In genomic region chr13:109261642-109262220, GRCm38 (mm10) we compare ENCODE assay signal across 9 mouse cellular contexts.
A peak's percentile ranks its signal among the peaks of the same experiment; 100 is the strongest.
DNase-seq lines count a peak whose midpoint lies in the region; ATAC-seq and TF ChIP-seq lines count a peak whose summit lies in the region.
"Had no signal": no experiment of that assay in that cellular context is flagged by ENCODE, and none has a peak within 500 bp of the region (broad histone marks: within the 10 kb centered on the region; RNA-seq: fewer than 3 reads in every experiment).

No protein-coding gene starts in this region.

- no peaks in the 10 kb centered on the region for H3K9me3 ChIP-seq in heart, embryonic 15.5 days (replicated peaks)
- no peaks in the 10 kb centered on the region for H3K9me3 ChIP-seq in limb, embryonic 11.5 days (ENCODE audit: control insufficient read depth, low read length)

- peak overlapping the region; percentile 59; the same call in 1 of the 2 replicates for H3K27ac ChIP-seq in heart, embryonic 15.5 days
- no peak overlapping the region for H3K27ac ChIP-seq in limb, embryonic 11.5 days (replicated peaks; ENCODE audit: low read depth, low read length)

- ATAC-seq in heart, embryonic 15.5 days (replicated peaks; ENCODE audit: insufficient number of reproducible peaks, insufficient read depth, low FRiP score, low read depth), result no peak
- ATAC-seq in common myeloid progenitor, adult 5-6 weeks (replicated peaks; ENCODE audit: low read depth, poor library complexity, severe bottlenecking), result peak; percentile 67
- no peak for ATAC-seq in limb, embryonic 11.5 days (ENCODE audit: insufficient number of reproducible peaks, low FRiP score, low TSS enrichment, low read depth)

- 23% methylated on average over 5 of the region's 5 CpGs for WGBS in heart, embryonic 15.5 days
- WGBS in limb, embryonic 11.5 days, result 31% methylated on average over 5 of the region's 5 CpGs

- no peaks in the 10 kb centered on the region for H3K27me3 ChIP-seq in heart, embryonic 15.5 days
- H3K27me3 ChIP-seq in limb, embryonic 11.5 days (ENCODE audit: control insufficient read depth, insufficient read depth, low read length), result no peaks in the 10 kb centered on the region
- H3K27me3 ChIP-seq in myocyte (ENCODE audit: control insufficient read depth, insufficient read depth, insufficient read length), result no peaks in the 10 kb centered on the region

- H3ac ChIP-seq in myocyte (ENCODE audit: control insufficient read depth, insufficient read length), result no peak overlapping the region

- H3K79me2 ChIP-seq in myocyte (ENCODE audit: control insufficient read depth, insufficient read depth), result peaks cover 61% of the 10 kb centered on the region

- no peak overlapping the region for H3K9ac ChIP-seq in heart, embryonic 15.5 days
- no peak overlapping the region for H3K9ac ChIP-seq in limb, embryonic 11.5 days (ENCODE audit: low read length)

- H3K36me3 ChIP-seq in heart, embryonic 15.5 days, result no peaks in the 10 kb centered on the region
- H3K36me3 ChIP-seq in limb, embryonic 11.5 days (ENCODE audit: control insufficient read depth, insufficient read depth, low read length), result no peaks in the 10 kb centered on the region
- no peaks in the 10 kb centered on the region for H3K36me3 ChIP-seq in myocyte (ENCODE audit: control insufficient read depth, insufficient read depth)

- no peak for TF ChIP-seq POLR2A in myocyte (IDR thresholded peaks at IDR 0.05; ENCODE audit: insufficient read length, low read depth)

- peak overlapping the region; percentile 57 for H3K4me3 ChIP-seq in heart, embryonic 15.5 days
- H3K4me3 ChIP-seq in limb, embryonic 11.5 days (ENCODE audit: low read depth, low read length), result peak overlapping the region; percentile 46
- H3K4me3 ChIP-seq in myocyte, result peak overlapping the region; percentile 89

- peak overlapping the region; percentile 90 for H3K4me2 ChIP-seq in heart, embryonic 15.5 days
- H3K4me2 ChIP-seq in limb, embryonic 11.5 days (ENCODE audit: low read depth, severe bottlenecking), result peak overlapping the region; percentile 71
- H3K4me2 ChIP-seq in myocyte (ENCODE audit: low read depth), result peak overlapping the region; percentile 98

- DNase-seq in heart, postnatal 4 days, result no peak
- no peak for DNase-seq in limb, embryonic 11.5 days (ENCODE audit: low spot score)
- no peak for DNase-seq in adrenal gland, postnatal 25 days
- no peak for DNase-seq in kidney, postnatal 10 days
- DNase-seq in layer of hippocampus, adult 9-11 months, result no peak
- DNase-seq: right cerebral cortex, postnatal 25 days had no signal

- H3K4me1 ChIP-seq in heart, embryonic 15.5 days (replicated peaks), result no peaks in the 10 kb centered on the region; the same call in 1 of the 2 replicates
- H3K4me1 ChIP-seq in limb, embryonic 11.5 days (ENCODE audit: control insufficient read depth, insufficient read depth, low read length), result peaks cover 13% of the 10 kb centered on the region; the same call in 1 of the 2 replicates

TF ChIP-seq in myocyte, 11 proteins besides CTCF, POLR2A, EP300 and RAD21:
- TF ChIP-seq USF1 (IDR thresholded peaks at IDR 0.05; ENCODE audit: low read depth) (no peak), CEBPB (IDR thresholded peaks at IDR 0.05; ENCODE audit: insufficient read depth, poor library complexity, severe bottlenecking) (0 out of 2 replicates have a peak, but pooled peaks have one; percentile 30)
